ENCODE assay signal across 7 mouse cellular contexts in the genomic region with DNA sequence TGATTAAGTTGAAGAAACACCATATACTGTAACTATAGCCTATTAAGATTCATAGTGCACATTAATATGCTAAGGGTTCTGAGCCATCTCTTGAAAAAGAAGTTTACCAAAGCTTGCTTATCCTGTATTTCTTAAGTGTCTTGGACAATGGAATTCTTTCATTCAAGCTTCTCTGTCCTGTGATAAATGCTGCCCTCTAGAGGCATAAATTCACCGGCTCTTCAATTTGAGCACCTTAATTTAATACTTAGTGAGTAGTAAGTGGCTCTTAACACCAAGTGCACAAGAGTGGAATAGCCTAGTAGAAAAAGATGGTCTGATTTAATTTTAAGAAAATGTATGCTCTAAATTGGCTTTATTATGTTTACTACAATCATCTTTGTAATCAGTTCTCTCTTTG. TPM values are rescaled to one million over a fixed set of nuclear protein-coding genes. Genes with fewer than 3 reads are reported as not detected.
DNase-seq lines count a peak whose midpoint lies in the region; ATAC-seq lines count a peak whose summit lies in the region.

No protein-coding gene starts in this region.

- H3K36me3 ChIP-seq in midbrain, embryonic 11.5 days (ENCODE audit: control insufficient read depth, insufficient read depth, low read length) = no peaks in the 10 kb centered on the region
- no peaks in the 10 kb centered on the region for H3K36me3 ChIP-seq in midbrain, embryonic 16.5 days (ENCODE audit: control insufficient read depth, insufficient read depth, low read length)

- no peak overlapping the region for H3K9ac ChIP-seq in midbrain, embryonic 11.5 days (ENCODE audit: low read length)
- no peak overlapping the region for H3K9ac ChIP-seq in midbrain, embryonic 16.5 days (ENCODE audit: low read depth, low read length)

- no peak overlapping the region for H3K27ac ChIP-seq in midbrain, embryonic 11.5 days (ENCODE audit: low read depth, low read length)
- no peak overlapping the region for H3K27ac ChIP-seq in midbrain, embryonic 16.5 days (ENCODE audit: low read length)

- H3K4me3 ChIP-seq in midbrain, embryonic 11.5 days (ENCODE audit: low read depth, low read length) = no peak overlapping the region
- H3K4me3 ChIP-seq in midbrain, embryonic 16.5 days (ENCODE audit: low read depth, low read length) = no peak overlapping the region

- no peaks in the 10 kb centered on the region for H3K9me3 ChIP-seq in midbrain, embryonic 11.5 days (ENCODE audit: control insufficient read depth, low read length)
- no peaks in the 10 kb centered on the region for H3K9me3 ChIP-seq in midbrain, embryonic 16.5 days (replicated peaks; ENCODE audit: control insufficient read depth, low read length, poor library complexity, severe bottlenecking)

- no peaks in the 10 kb centered on the region for H3K4me1 ChIP-seq in midbrain, embryonic 11.5 days (ENCODE audit: control insufficient read depth, insufficient read depth, low read length)
- no peaks in the 10 kb centered on the region for H3K4me1 ChIP-seq in midbrain, embryonic 16.5 days (ENCODE audit: control insufficient read depth, insufficient read depth, low read length)

- H3K4me2 ChIP-seq in midbrain, embryonic 11.5 days = no peak overlapping the region
- H3K4me2 ChIP-seq in midbrain, embryonic 16.5 days (ENCODE audit: low read length) = no peak overlapping the region

- H3K27me3 ChIP-seq in midbrain, embryonic 11.5 days (ENCODE audit: control insufficient read depth, insufficient read depth, low read length) = no peaks in the 10 kb centered on the region
- H3K27me3 ChIP-seq in midbrain, embryonic 16.5 days (ENCODE audit: control insufficient read depth, insufficient read depth, low read depth, low read length) = no peaks in the 10 kb centered on the region

- WGBS in midbrain, embryonic 11.5 days = 32% methylated on average over 1 of the region's 1 CpGs
- WGBS in midbrain, embryonic 16.5 days = 32% methylated on average over 1 of the region's 1 CpGs

- intact Hi-C loops in left cerebral cortex, postnatal 25 days (cut with DNase I) = loop anchor here (1.0 to 2.0 kb wide), 2 partner anchors 150 to 229 kb away; no protein-coding TSS in a partner anchor

- peak; percentile 91 for DNase-seq in midbrain, embryonic 11.5 days (ENCODE audit: low spot score, missing footprints)
- DNase-seq in Muller cell, postnatal 12 days (ENCODE audit: inconsistent ontology term) = peak; percentile 58
- DNase-seq in c-Kit-positive CD71-positive TER-119-positive erythroid progenitor cells, embryonic 14.5 days (ENCODE audit: low spot score) = peak; percentile 66
- DNase-seq in gonadal fat pad, adult 2 months (ENCODE audit: low read depth) = peak; percentile 30
- DNase-seq in left cerebral cortex, postnatal 25 days (ENCODE audit: low spot score in 2 of 2) = peak; percentile 66 to 80
- peak; percentile 8 for DNase-seq in right cerebral cortex, postnatal 14 days

- no peak for ATAC-seq in midbrain, embryonic 11.5 days (ENCODE audit: low FRiP score)
- no peak for ATAC-seq in midbrain, embryonic 16.5 days

RNA-seq across cellular contexts. Expression of a gene that starts 28.5 kb away (rescaled TPM):
- 15.5 and 18.4 TPM in 2 replicates for polyA plus RNA-seq in midbrain, embryonic 11.5 days (2014; fragmentation: Nextera tagmentation; extraction: Ambion mirVana)
- 28.5 and 29.0 TPM in 2 replicates for polyA plus RNA-seq in midbrain, embryonic 16.5 days (2015; fragmentation: Nextera tagmentation; extraction: Ambion mirVana)
- 4.9 and 6.2 TPM in 2 replicates for polyA plus RNA-seq in gonadal fat pad, adult 2 months (2012; rRNA removed)
- total RNA-seq in left cerebral cortex, postnatal 25 days (2021) = 100 to 1,000 TPM; 265 to 269 TPM

Comparison
In these comparisons a context has a peak if more than half of its experiments do, and no peak if none do; other contexts are left out.
1. DNase-seq: peak in every context shown above with its lines; median percentile 91 in midbrain, embryonic 11.5 days; 73 in left cerebral cortex, postnatal 25 days; 66 in c-Kit-positive CD71-positive TER-119-positive erythroid progenitor cells, embryonic 14.5 days; 58 in Muller cell, postnatal 12 days; 30 in gonadal fat pad, adult 2 months; 8 in right cerebral cortex, postnatal 14 days.